Mouse (Mus musculus): ENCODE results near the gene BC030867. TPM values are rescaled to one million over a fixed set of nuclear protein-coding genes. Genes with fewer than 3 reads are reported as not detected.

BC030867 gene
- polyA plus RNA-seq, 1 experiment from 2014 or later, result 26.9 TPM

Small RNA genes within 50 kb of the gene (microRNA-seq; reads per million reads assigned to microRNA genes)
- 0.92 reads per million for gene Mir8101

Other genes starting within 250 kb of the BC030867 start
- gene Mpp3, start 220.4 kb upstream of the BC030867 start, polyA plus RNA-seq (2014; fragmentation: Nextera tagmentation; extraction: Ambion mirVana), result 11.3 and 12.7 TPM in 2 replicates
- gene Cd300lg, start 207.4 kb upstream of the BC030867 start, polyA plus RNA-seq (2014; fragmentation: Nextera tagmentation; extraction: Ambion mirVana), result 0.35 and 0.47 TPM in 2 replicates
- 9.1 and 10.7 TPM in 2 replicates for gene Mpp2, start 160.4 kb upstream of the BC030867 start, polyA plus RNA-seq (2014; fragmentation: Nextera tagmentation; extraction: Ambion mirVana)
- not detected in 2 replicates for gene Ppy, start 147.6 kb upstream of the BC030867 start, polyA plus RNA-seq (2014; fragmentation: Nextera tagmentation; extraction: Ambion mirVana)
- gene Pyy, start 141.1 kb upstream of the BC030867 start, polyA plus RNA-seq (2014; fragmentation: Nextera tagmentation; extraction: Ambion mirVana), result not detected in 2 replicates
- 0.08 and 0.13 TPM in 2 replicates for gene Nags, start 103.4 kb upstream of the BC030867 start, polyA plus RNA-seq (2014; fragmentation: Nextera tagmentation; extraction: Ambion mirVana)
- gene Tmem101, start 92.5 kb upstream of the BC030867 start, polyA plus RNA-seq (2014; fragmentation: Nextera tagmentation; extraction: Ambion mirVana), result 39.3 and 41.2 TPM in 2 replicates
- 74.5 and 88.5 TPM in 2 replicates for gene Lsm12, start 63.6 kb upstream of the BC030867 start, polyA plus RNA-seq (2014; fragmentation: Nextera tagmentation; extraction: Ambion mirVana)
- 39.8 and 41.9 TPM in 2 replicates for gene G6pc3, start 59.3 kb upstream of the BC030867 start, polyA plus RNA-seq (2014; fragmentation: Nextera tagmentation; extraction: Ambion mirVana)
- gene Hdac5, start 18.7 kb upstream of the BC030867 start, polyA plus RNA-seq (2014; fragmentation: Nextera tagmentation; extraction: Ambion mirVana), result 21.3 and 24.0 TPM in 2 replicates
- gene Asb16, start 19.9 kb downstream of the BC030867 start, polyA plus RNA-seq (2014; fragmentation: Nextera tagmentation; extraction: Ambion mirVana), result 0.13 and 0.33 TPM in 2 replicates
- 46.7 and 51.5 TPM in 2 replicates for gene Tmub2, start 36.0 kb downstream of the BC030867 start, polyA plus RNA-seq (2014; fragmentation: Nextera tagmentation; extraction: Ambion mirVana)
- gene Atxn7l3, start 47.7 kb downstream of the BC030867 start, polyA plus RNA-seq (2014; fragmentation: Nextera tagmentation; extraction: Ambion mirVana), result 20.0 and 22.1 TPM in 2 replicates
- 87.0 and 91.4 TPM in 2 replicates for gene Ubtf, start 70.9 kb downstream of the BC030867 start, polyA plus RNA-seq (2014; fragmentation: Nextera tagmentation; extraction: Ambion mirVana)
- gene Slc4a1, start 117.3 kb downstream of the BC030867 start, polyA plus RNA-seq (2014; fragmentation: Nextera tagmentation; extraction: Ambion mirVana), result 20.4 and 24.6 TPM in 2 replicates
- 0.57 and 1.0 TPM in 2 replicates for gene Rundc3a, start 144.5 kb downstream of the BC030867 start, polyA plus RNA-seq (2014; fragmentation: Nextera tagmentation; extraction: Ambion mirVana)
- 166 and 180 TPM in 2 replicates for gene Slc25a39, start 159.1 kb downstream of the BC030867 start, polyA plus RNA-seq (2014; fragmentation: Nextera tagmentation; extraction: Ambion mirVana)
- gene Grn, start 181.4 kb downstream of the BC030867 start, polyA plus RNA-seq (2014; fragmentation: Nextera tagmentation; extraction: Ambion mirVana), result 58.8 and 60.5 TPM in 2 replicates
- gene Fam171a2, start 198.8 kb downstream of the BC030867 start, polyA plus RNA-seq (2014; fragmentation: Nextera tagmentation; extraction: Ambion mirVana), result 5.5 and 7.9 TPM in 2 replicates
- gene Itga2b, start 221.2 kb downstream of the BC030867 start, polyA plus RNA-seq (2014; fragmentation: Nextera tagmentation; extraction: Ambion mirVana), result 3.4 and 4.4 TPM in 2 replicates

Data from limb, embryonic 11.5 days (tissue).